Mouse (Mus musculus): ENCODE results near the gene Ctse.

DNA sequence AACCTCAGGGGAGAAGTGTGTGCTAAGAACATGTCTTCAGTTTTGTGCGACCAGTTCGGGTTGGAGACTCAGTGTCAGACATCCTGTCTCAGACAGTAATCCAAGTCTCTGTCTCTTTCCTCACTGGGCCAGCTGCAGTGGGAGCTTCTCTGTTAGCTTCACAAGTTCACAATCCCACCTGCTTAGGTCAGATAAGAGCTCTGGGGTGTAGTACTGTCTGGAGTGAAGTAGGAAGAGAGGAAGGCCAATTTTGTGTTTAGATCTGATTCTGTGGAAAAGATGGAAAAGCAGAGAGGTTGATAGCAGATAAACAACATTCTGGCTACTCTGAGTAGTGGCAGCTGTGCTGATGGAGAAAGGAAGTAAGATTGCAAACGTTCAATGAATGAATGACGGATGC lies 61.5 kb downstream of the Ctse start:
- TF ChIP-seq CTCF (IDR thresholded peaks at IDR 0.05; ENCODE audit: low read depth) = no peak
- TF ChIP-seq EP300 (IDR thresholded peaks at IDR 0.05; ENCODE audit: low read depth) = no peak
